Mouse (Mus musculus): Measurements from ENCODE around the gene Stk17b. TPM values are rescaled to one million over a fixed set of nuclear protein-coding genes. Genes with fewer than 3 reads are reported as not detected.
"Not testable (repeated sequence)": the region's sequence is repeated elsewhere in the genome, so short reads cannot be mapped to it uniquely, and the experiment has no call there.

The Stk17b gene
- polyA plus RNA-seq, 1 experiment from 2014 or later: 17.4 TPM

- not testable (repeated sequence) for H3K27ac ChIP-seq; H3K4me1 ChIP-seq; H3K9ac ChIP-seq; H3K4me3 ChIP-seq; ATAC-seq (ENCODE audit: insufficient number of reproducible peaks, low FRiP score, low TSS enrichment, low read depth); H3K36me3 ChIP-seq; H3K9me3 ChIP-seq; H3K4me2 ChIP-seq; H3K27me3 ChIP-seq
- WGBS: 73% methylated on average over 1 of the region's 1 CpGs
These were observed 35.1 kb downstream of the Stk17b start for GRCm38 (mm10) chr1:53749881-53750385.

DNA sequence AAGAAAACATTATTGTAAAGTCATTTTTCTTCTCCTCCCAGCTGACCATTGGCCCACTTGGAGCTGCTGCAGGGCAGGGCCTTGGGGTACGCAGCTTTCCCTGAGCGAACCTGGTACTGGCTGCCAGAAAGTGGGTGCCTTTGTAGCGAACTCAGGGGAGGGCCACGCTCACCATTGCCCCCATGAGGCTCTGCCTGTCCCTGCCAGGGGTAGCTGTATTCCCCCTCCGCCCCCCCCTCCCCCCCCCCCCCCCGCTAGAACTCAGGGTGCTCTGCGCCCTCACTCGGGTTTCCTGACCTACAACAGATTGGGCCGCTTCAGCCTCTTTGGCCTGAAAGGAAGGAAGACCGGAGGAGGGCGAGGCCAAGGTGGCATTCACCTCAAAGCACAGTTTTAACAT is 36.5 kb downstream of the Stk17b start:
- Histone ChIP-seq H3K4me1 (no peaks in the 10 kb centered on the region), H3K27me3 (no peaks in the 10 kb centered on the region), H3K27ac (no peak overlapping the region), H3K36me3 (no peaks in the 10 kb centered on the region), H3K4me3 (no peak overlapping the region), H3K9ac (no peak overlapping the region), H3K9me3 (no peaks in the 10 kb centered on the region), H3K4me2 (no peak overlapping the region)
- no peak for ATAC-seq (ENCODE audit: insufficient number of reproducible peaks, low FRiP score, low TSS enrichment, low read depth)
- 39% methylated on average over 8 of the region's 11 CpGs for WGBS

GRCm38 (mm10) chr1:53746001-53746400 is 39.0 kb downstream of the Stk17b start:
- Histone ChIP-seq H3K9me3 (no peaks in the 10 kb centered on the region), H3K36me3 (no peaks in the 10 kb centered on the region), H3K9ac (no peak overlapping the region), H3K4me3 (no peak overlapping the region), H3K4me2 (no peak overlapping the region), H3K27ac (no peak overlapping the region), H3K4me1 (no peaks in the 10 kb centered on the region), H3K27me3 (no peaks in the 10 kb centered on the region)
- no peak for ATAC-seq (ENCODE audit: insufficient number of reproducible peaks, low FRiP score, low TSS enrichment, low read depth)
- 82% methylated on average over 5 of the region's 5 CpGs for WGBS

GRCm38 (mm10) chr1:53741742-53742458 is 43.1 kb downstream of the Stk17b start:
- Histone ChIP-seq H3K36me3 (no peaks in the 10 kb centered on the region), H3K27me3 (no peaks in the 10 kb centered on the region), H3K27ac (no peak overlapping the region), H3K4me3 (no peak overlapping the region), H3K9ac (no peak overlapping the region), H3K4me1 (no peaks in the 10 kb centered on the region), H3K4me2 (no peak overlapping the region), H3K9me3 (no peaks in the 10 kb centered on the region)
- 68% methylated on average over 3 of the region's 3 CpGs for WGBS
- ATAC-seq (ENCODE audit: insufficient number of reproducible peaks, low FRiP score, low TSS enrichment, low read depth): no peak

DNA sequence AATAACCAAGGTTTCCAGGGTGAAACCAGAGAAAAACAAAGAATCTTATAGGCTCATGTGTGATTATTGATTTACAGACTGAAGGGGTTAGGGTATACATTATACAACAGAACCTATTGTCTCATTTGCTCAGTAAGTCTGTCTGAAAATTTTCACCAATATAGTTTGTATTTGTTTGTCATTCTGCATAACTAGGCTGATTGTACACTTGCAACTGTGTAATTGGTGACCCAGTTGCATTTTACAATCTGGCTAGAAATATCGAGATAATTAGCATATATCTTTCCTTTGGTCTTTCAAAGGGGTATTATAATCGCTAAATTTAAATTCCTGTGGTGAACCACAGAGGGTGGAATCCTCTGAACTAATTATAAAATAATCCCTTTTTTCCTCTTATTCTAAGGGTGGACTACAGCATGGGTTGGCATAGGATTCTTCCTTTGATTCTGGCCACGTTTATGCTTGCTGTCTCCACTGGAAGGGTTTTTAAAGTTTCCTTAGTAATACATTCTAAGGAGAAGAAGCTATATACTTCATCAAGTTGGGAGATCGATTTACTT is 44.2 kb downstream of the Stk17b start:
- no peak overlapping the region for H3K9ac ChIP-seq
- ATAC-seq (ENCODE audit: insufficient number of reproducible peaks, low FRiP score, low TSS enrichment, low read depth): no peak
- H3K4me1 ChIP-seq: no peaks in the 10 kb centered on the region
- no peak overlapping the region for H3K4me3 ChIP-seq
- H3K27ac ChIP-seq: no peak overlapping the region
- H3K27me3 ChIP-seq: no peaks in the 10 kb centered on the region
- 69% methylated on average over 4 of the region's 4 CpGs for WGBS
- no peaks in the 10 kb centered on the region for H3K36me3 ChIP-seq
- no peak overlapping the region for H3K4me2 ChIP-seq
- H3K9me3 ChIP-seq: no peaks in the 10 kb centered on the region

DNA sequence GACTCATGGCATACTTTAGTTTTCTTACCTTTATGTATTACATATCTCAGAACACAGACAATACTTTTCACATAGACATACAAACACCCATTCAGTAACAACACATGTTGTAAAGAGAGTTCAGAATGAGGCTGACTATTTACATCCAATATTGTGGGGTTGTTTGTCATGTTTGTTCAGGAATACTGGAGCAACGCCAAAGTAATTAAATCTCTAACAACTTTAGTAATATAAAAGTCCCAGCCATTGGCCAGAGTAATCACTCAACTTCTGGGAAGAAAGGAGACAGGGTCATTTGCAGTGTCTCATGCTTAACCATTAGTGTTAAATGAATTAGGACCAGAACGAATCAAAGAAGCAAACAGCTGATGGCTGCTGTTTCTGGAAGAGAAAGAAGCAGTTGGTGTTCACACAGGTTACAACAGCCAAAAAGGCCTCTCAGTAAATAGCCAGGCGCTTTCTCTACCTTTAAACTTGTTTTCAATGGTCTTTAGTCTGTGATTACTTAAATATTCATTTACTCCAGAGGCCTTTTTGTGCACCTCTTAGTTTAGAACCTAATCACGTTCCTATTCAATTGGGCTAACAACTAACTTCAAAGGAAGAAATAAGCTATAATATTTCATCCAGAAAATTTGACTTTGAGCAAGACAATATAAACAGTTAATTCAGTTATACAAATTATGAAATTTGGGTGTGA is 44.8 kb downstream of the Stk17b start:
- 36% methylated on average over 4 of the region's 4 CpGs for WGBS
- H3K9me3 ChIP-seq; H3K4me1 ChIP-seq; H3K4me2 ChIP-seq; H3K27me3 ChIP-seq; H3K9ac ChIP-seq; H3K27ac ChIP-seq; H3K4me3 ChIP-seq; ATAC-seq (ENCODE audit: insufficient number of reproducible peaks, low FRiP score, low TSS enrichment, low read depth); H3K36me3 ChIP-seq: not testable (repeated sequence)

DNA sequence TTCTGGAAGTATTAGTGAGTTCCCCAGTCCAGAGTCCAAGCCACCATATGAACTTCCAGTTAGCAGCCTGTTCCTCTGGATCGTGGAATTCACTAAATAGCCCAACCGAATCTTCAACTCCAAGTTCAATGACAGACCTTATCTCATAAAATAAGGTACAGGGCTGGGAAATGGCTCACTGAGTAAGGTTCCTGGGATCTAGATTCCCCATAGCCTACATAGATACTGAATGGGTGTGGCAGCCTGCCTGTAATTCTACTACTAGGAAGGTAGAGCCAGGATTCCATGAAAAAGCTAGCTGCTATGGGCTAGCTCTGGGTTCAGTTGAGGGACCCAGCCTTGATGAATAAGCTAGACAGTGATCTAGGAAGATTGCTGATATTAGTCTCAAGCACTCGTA is 48.4 kb downstream of the Stk17b start:
- ATAC-seq (ENCODE audit: insufficient number of reproducible peaks, low FRiP score, low TSS enrichment, low read depth): no peak
- Histone ChIP-seq H3K4me1 (no peaks in the 10 kb centered on the region), H3K27me3 (no peaks in the 10 kb centered on the region), H3K27ac (no peak overlapping the region), H3K9ac (no peak overlapping the region), H3K4me2 (no peak overlapping the region), H3K4me3 (no peak overlapping the region), H3K36me3 (no peaks in the 10 kb centered on the region), H3K9me3 (no peaks in the 10 kb centered on the region)
- WGBS: 82% methylated on average over 3 of the region's 3 CpGs

DNA sequence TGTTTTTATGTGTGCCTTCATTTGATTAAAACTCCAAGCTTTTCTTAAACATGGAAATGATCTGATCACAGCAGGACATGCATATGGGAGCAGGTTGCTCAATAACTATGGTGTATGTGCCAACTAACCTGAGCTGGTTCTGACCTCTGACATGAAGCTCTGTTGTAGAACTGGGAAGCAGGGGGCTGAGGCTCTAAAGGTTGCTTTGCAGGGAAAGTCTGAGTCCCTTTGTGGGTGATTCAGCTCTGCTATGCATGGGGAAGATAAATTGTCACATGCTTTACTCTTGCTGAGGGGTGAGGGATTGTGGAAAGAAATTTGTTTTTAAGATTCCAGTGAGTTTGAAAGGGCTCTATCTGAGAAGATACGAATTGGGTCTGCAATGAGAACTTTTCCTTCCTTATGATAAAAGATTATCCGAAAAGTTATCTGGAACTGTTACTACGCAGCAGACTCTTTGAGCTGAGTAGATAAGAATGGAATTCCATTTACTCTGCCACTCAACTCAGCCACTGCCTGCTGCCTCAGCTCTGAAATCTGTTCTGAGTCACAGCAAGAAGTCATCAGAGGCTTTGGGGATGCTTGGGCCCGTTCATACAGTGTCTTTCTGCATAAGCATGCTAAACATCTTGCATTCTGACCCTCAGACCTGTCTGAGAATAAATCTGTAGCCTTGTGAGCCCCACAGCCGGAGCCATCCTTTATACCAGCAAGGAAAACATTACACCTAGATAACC is 56.4 kb downstream of the Stk17b start:
- WGBS: 82% methylated on average over 5 of the region's 5 CpGs

DNA sequence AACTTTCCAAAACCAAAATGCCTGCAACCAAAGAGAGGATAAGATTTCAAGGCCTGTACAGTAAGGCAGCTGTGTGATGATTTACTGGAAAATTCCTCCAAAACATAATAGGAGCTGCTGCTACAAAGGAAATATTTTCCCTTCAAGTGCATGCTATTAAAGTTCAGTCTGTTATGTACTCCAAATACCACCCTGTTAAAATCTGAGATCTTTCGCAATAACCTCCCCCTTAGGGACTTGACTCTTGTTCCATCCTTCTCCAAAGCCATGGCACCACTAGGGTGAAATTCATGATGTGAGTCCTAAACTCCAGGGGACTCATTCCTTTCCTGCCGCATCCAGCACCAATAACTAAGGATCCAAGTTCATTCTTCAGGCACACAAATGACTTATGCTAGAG is 58.1 kb downstream of the Stk17b start:
- no peak overlapping the region for H3K27ac ChIP-seq
- no peak for ATAC-seq (ENCODE audit: insufficient number of reproducible peaks, low FRiP score, low TSS enrichment, low read depth)
- no peaks in the 10 kb centered on the region for H3K27me3 ChIP-seq
- H3K4me2 ChIP-seq: no peak overlapping the region
- 73% methylated on average over 2 of the region's 2 CpGs for whole genome bisulfite sequencing
- H3K36me3 ChIP-seq: no peaks in the 10 kb centered on the region
- no peaks in the 10 kb centered on the region for H3K9me3 ChIP-seq
- no peak overlapping the region for H3K4me3 ChIP-seq
- H3K9ac ChIP-seq: no peak overlapping the region
- H3K4me1 ChIP-seq: no peaks in the 10 kb centered on the region

More for the DNA sequence above, 56.4 kb downstream of the Stk17b start:
- no peak overlapping the region for H3K9ac ChIP-seq
- no peaks in the 10 kb centered on the region for H3K36me3 ChIP-seq
- H3K4me2 ChIP-seq: no peak overlapping the region
- H3K27ac ChIP-seq: no peak overlapping the region
- H3K27me3 ChIP-seq: no peaks in the 10 kb centered on the region
- no peak for ATAC-seq (ENCODE audit: insufficient number of reproducible peaks, low FRiP score, low TSS enrichment, low read depth)
- no peak overlapping the region for H3K4me3 ChIP-seq
- H3K4me1 ChIP-seq: no peaks in the 10 kb centered on the region
- no peaks in the 10 kb centered on the region for H3K9me3 ChIP-seq

DNA sequence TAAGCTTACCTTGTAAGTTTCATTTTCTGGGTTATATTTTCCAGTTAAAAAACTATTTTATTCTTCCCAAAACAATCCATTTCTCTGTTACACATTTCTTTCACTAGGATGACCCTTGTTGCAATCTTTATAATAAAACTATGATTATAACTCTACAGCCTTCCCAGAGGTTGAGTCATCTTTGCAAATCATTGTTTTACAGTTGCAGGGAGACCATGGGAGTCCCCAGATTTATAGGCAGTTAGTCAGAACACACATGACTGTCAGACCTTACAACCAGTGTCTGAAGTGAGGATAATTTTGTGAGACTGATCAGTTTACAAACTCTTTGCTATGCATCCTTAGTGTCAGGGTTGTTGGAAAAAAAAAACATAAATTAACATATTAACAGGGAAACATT is 63.7 kb downstream of the Stk17b start:
- Histone ChIP-seq H3K4me2 (no peak overlapping the region), H3K27ac (no peak overlapping the region), H3K4me3 (no peak overlapping the region), H3K9me3 (no peaks in the 10 kb centered on the region), H3K27me3 (no peaks in the 10 kb centered on the region), H3K36me3 (no peaks in the 10 kb centered on the region), H3K9ac (no peak overlapping the region), H3K4me1 (no peaks in the 10 kb centered on the region)
- no peak for ATAC-seq (ENCODE audit: insufficient number of reproducible peaks, low FRiP score, low TSS enrichment, low read depth)

DNA sequence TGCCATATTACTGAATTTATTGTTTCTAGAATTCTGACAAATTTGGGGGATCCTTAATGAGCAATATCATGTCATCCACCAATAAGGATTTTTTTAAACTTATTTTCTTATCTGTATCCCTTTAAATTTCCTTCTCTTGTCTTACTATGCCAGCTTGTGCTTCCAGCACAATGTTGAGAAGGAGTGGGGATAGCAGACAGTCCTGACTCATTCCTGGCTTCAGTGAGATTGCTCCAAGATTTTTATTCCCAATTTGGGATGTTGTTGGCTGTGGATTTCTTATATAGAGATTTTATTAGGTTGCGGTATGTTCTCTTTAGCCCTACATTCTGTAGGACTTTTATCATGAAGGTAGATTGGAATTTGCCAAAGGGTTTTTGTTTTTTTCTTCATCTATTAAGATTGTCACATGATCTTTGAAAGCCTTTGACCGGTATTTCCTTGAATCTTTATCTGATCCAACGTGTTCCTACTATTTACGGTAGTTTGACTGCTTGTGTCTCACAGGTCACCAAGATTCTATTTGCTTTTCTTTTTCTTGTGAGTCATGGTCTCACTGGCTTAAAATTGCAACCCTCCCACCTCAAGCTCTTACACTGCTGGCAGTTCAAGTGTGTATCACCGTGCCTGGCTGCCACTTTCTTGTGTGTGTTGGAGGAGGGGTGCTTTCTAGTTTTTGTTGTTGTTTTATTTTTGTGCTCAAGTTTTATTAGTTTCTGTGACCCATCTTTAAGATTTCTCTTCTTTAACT is 64.2 kb downstream of the Stk17b start:
- Histone ChIP-seq H3K4me2 (no peak overlapping the region), H3K27me3 (no peaks in the 10 kb centered on the region), H3K9me3 (no peaks in the 10 kb centered on the region), H3K9ac (no peak overlapping the region), H3K4me1 (no peaks in the 10 kb centered on the region), H3K4me3 (no peak overlapping the region), H3K27ac (no peak overlapping the region), H3K36me3 (no peaks in the 10 kb centered on the region)
- WGBS: 64% methylated on average over 5 of the region's 5 CpGs
- ATAC-seq (ENCODE audit: insufficient number of reproducible peaks, low FRiP score, low TSS enrichment, low read depth): no peak

Measured in limb, embryonic 15.5 days (tissue).